Mouse (Mus musculus) kidney, embryonic 14.5 days (tissue): Measurements from ENCODE around the gene Twf2. TPM values are rescaled to one million over a fixed set of nuclear protein-coding genes. Genes with fewer than 3 reads are reported as not detected.

ENCODE experiments used
- ATAC-seq: fragments of 200-750 bp; cut with Nextera tagmentation; 2 replicates; pipeline ENCODE4 v1.8.0; 2017; ENCODE audit warnings: moderate number of reproducible peaks, mild to moderate bottlenecking, moderate TSS enrichment, moderate library complexity; ENCODE audit not compliant: low FRiP score, low TSS enrichment
- H3K27ac ChIP-seq: fragments of 300-500 bp; sonication (generic); 2 replicates; pipeline ENCODE4 v1.5.1; 2014; ENCODE audit warnings: low read depth, mild to moderate bottlenecking, low read length, moderate library complexity, mixed read lengths
- H3K27me3 ChIP-seq: fragments of 300-500 bp; sonication (generic); 2 replicates; pipeline ENCODE4 v1.6.1; 2014; ENCODE audit warnings: mild to moderate bottlenecking, low read length; ENCODE audit not compliant: control insufficient read depth, insufficient read depth
- H3K36me3 ChIP-seq: fragments of 300-500 bp; sonication (generic); 2 replicates; pipeline ENCODE4 v1.6.1; 2014; ENCODE audit warnings: low read length, mixed read lengths; ENCODE audit not compliant: control insufficient read depth, insufficient read depth
- H3K4me1 ChIP-seq: fragments of 300-500 bp; sonication (generic); 2 replicates; pipeline ENCODE4 v1.6.1; 2014; ENCODE audit warnings: low read length, mixed read lengths; ENCODE audit not compliant: control insufficient read depth, insufficient read depth
- H3K4me2 ChIP-seq: fragments of 300-500 bp; sonication (generic); replicated peaks from 2 replicates; pipeline ENCODE4 v1.6.1; 2014; ENCODE audit warnings: low read depth, mild to moderate bottlenecking, low read length
- H3K4me3 ChIP-seq: fragments of 300-500 bp; sonication (generic); 2 replicates; pipeline ENCODE4 v1.5.1; 2014; ENCODE audit warnings: mild to moderate bottlenecking, low read length
- H3K9ac ChIP-seq: fragments of 300-500 bp; sonication (generic); 2 replicates; pipeline ENCODE4 v1.6.1; 2014; ENCODE audit warnings: low read depth, mild to moderate bottlenecking, low read length, moderate library complexity
- H3K9me3 ChIP-seq: fragments of 300-500 bp; sonication (generic); 2 replicates; pipeline ENCODE4 v1.6.1; 2016; ENCODE audit warnings: low read length; ENCODE audit not compliant: control insufficient read depth
- WGBS: fragments of 180-500 bp; shearing (Covaris S2); extraction: QIAGEN DNeasy Blood & Tissue Kit; methylation state at CpG from one replicate; pipeline ENCODE4 v1.1.7; 2014; 5-methylcytosine and 5-hydroxymethylcytosine counted together
- polyA plus RNA-seq: library from polyadenylated mRNA; unstranded; fragments of >200 nt; fragmentation: Nextera tagmentation; extraction: Ambion mirVana; gene quantifications from 2 replicates; pipeline ENCODE4 v1.2.1, GENCODE M21; 2014

The Twf2 gene
- 77.9 and 80.8 TPM in 2 replicates for polyA plus RNA-seq

DNA sequence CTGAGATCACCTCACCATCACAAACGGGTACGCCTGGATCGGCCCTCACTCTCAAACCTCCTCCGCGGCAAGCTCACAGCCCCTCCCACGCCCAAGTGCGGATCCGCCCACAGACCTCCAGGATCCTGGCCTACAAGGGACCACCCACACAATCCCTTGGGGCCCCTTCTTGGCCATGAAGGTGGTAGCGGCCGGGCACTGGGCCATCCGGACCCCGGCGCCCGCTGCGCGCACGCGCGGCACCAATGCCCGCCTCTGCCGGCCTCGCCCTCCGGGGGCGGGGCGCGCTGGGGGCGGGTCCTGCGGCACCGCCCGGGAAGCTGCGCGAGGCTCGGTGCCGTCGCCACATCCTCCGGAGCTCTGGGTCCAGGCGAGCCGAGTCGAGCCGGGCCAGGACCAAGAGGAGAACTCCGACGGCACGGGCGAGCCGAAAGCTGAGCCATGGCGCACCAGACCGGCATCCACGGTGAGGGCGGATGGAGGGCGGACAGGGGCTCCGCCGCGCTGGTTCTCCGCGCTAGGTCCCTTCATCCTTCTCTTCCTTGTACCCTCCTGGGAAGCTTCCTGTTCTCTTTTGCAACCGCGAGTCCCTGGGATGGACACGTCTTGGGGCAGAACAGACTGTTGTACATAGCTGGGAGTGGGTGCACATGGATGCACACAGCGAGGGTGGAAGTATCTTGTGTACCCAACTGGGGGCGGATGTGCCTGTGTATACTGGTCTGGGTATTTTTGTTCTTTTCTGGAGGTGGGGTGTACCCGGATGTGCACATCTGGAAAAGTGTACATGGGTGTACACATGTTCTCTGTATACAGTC is at the start of gene Twf2:
TSS of gene Twf2 (plus strand) at position 290 of the 818 bp plus-strand sequence.
- peak within 1 kb of the TSS; percentile 66 for H3K4me3 ChIP-seq
- H3K4me1 ChIP-seq = peaks cover 26% of the 10 kb centered on the region
- no peaks in the 10 kb centered on the region for H3K27me3 ChIP-seq
- peaks cover 2% of the 10 kb centered on the region; the same call in 1 of the 2 replicates for H3K36me3 ChIP-seq
- WGBS = 1% methylated on average over 59 of the region's 61 CpGs
- peak within 1 kb of the TSS; percentile 62 for H3K4me2 ChIP-seq
- H3K27ac ChIP-seq = peak within 1 kb of the TSS; percentile 61; the same call in 1 of the 2 replicates
- peak; percentile 88 for ATAC-seq
- peak within 1 kb of the TSS; percentile 74 for H3K9ac ChIP-seq
- H3K9me3 ChIP-seq = no peaks in the 10 kb centered on the region

DNA sequence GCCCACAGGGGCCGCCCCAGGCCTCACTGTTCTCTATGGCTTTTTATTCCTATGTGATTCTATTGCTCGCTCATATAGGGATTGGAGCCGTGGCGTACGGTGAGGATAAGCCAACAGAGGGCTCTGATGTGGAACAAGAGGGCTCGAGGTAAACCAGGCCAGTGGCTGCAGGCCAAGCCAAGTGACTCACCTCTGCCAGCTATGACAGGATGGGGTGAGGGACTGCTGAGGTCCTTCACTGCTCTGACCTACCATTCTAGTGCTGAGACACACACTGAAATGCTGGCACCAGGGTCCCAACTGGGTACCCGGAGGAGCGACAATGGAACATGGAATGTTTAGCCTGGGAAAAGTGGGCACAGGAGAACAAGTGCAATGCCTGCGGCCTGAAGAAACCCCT is 48.8 kb upstream of the Twf2 start:
- no peak for ATAC-seq
- Histone ChIP-seq H3K9ac (no peak overlapping the region), H3K36me3 (no peaks in the 10 kb centered on the region), H3K4me2 (no peak overlapping the region), H3K27me3 (peaks cover 14% of the 10 kb centered on the region), H3K4me3 (no peak overlapping the region), H3K27ac (no peak overlapping the region), H3K9me3 (no peaks in the 10 kb centered on the region), H3K4me1 (0 out of 2 replicates have a peak, but pooled peaks cover 2% of the 10 kb centered on the region)
- WGBS = 86% methylated on average over 9 of the region's 9 CpGs

DNA sequence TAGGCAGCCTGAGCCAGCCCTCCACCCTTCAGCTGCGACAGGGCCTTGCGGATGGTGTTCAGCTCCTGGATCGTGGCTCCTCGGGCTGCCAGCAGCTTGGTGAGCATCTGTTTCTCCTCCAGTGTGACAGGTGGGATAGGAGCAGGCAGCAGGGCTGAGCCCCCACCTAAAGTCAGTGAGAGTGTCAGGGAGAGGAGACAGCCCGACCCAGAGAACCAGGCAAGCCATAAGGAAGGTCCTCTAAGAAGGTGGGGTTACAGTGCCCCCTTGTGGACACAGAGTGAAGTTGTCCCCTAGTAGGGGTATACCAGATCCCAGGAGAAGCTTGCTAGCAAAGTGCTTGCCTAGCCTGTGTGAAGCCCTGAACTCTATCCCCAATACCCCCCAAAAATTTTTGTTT is 46.5 kb upstream of the Twf2 start:
- Histone ChIP-seq H3K36me3 (no peaks in the 10 kb centered on the region), H3K4me2 (no peak overlapping the region), H3K27ac (no peak overlapping the region), H3K27me3 (no peaks in the 10 kb centered on the region), H3K4me3 (no peak overlapping the region), H3K4me1 (no peaks in the 10 kb centered on the region), H3K9ac (no peak overlapping the region), H3K9me3 (no peaks in the 10 kb centered on the region)
- WGBS = 56% methylated on average over 5 of the region's 5 CpGs
- no peak for ATAC-seq

DNA sequence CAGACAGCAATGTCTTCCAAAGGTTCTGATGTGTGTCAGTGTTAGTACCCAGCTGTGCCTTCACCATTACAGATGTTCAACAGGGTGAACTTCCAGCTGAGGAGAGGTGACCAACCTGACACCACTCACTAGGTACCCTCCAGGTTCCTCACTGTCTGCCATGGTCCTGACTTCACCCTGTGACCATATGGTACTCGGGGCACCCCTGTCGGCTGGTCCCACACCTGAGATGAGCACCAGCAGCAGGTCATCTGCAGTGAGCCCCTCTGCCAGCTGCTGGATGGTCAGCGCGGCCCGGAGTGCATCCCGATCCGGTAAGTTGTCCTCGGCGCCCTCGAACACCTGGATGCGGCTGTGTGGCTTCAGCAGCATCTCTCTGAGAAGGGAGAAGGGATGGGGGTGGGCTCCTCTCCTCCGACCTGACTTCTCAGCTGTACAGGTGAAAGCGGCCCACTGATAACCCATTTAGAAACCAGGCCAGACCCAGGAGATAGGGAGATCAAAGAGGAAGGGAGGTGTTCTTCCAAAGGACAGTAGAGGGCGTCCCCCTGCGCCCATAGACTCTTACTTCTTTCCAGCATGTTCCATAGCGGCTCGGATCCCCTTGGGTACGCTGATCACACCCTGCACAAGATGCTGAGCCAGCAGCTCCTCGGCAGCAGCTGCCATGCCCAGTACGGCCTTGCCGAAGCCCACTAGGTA is 45.8 kb upstream of the Twf2 start:
- Histone ChIP-seq H3K36me3 (no peaks in the 10 kb centered on the region), H3K9me3 (no peaks in the 10 kb centered on the region), H3K9ac (no peak overlapping the region), H3K4me3 (no peak overlapping the region), H3K4me2 (no peak overlapping the region), H3K27ac (no peak overlapping the region), H3K4me1 (no peaks in the 10 kb centered on the region), H3K27me3 (no peaks in the 10 kb centered on the region)
- WGBS = 82% methylated on average over 21 of the region's 21 CpGs
- no peak for ATAC-seq

DNA sequence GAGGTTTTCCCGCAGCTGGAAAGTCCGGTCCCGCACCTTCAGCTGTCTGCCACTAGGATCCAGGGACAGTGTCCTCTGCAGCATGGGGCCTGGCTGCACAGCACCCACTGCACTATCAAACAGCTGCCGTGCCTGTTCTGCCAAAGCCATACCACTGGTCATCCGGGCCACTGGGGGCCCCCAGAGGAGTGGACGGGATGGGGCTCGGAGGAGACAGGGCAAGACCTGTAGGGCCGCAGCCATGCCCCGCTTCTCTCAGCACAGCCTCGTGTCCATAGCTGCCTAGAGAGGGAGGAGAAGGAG is 45.3 kb upstream of the Twf2 start:
- Histone ChIP-seq H3K9me3 (no peaks in the 10 kb centered on the region), H3K36me3 (no peaks in the 10 kb centered on the region), H3K4me1 (no peaks in the 10 kb centered on the region), H3K4me2 (no peak overlapping the region), H3K4me3 (no peak overlapping the region), H3K27ac (no peak overlapping the region), H3K27me3 (no peaks in the 10 kb centered on the region), H3K9ac (no peak overlapping the region)
- 87% methylated on average over 10 of the region's 10 CpGs for WGBS
- no peak for ATAC-seq

DNA sequence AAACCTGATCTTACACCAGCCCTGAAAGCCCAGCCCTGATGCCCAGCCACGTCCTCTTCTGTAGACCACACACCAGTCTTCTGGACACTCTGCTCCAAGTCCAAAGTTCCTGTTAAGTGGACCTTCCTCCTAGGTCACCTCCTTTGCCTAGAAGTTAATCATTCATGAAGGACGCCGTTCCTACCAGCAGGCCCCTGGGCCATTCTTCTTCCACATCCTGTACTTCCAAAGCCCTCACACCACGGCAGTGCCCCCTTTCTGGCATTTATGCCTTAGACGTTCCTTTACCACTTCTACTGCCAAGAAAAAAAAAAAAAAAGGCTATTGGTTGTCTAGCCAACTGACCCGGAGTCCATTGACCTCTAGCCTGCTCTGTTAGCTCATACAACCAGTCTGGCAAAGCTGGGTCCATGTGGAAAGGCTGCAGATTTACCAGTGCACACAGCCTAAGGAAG is 44.8 kb upstream of the Twf2 start, which contains the start of gene Glyctk:
TSS of gene Glyctk (minus strand) at position 102 of the 455 bp plus-strand sequence.
- Histone ChIP-seq H3K27ac (no peak within 1 kb of the TSS), H3K9me3 (no peaks in the 10 kb centered on the region), H3K4me2 (no peak within 1 kb of the TSS), H3K27me3 (no peaks in the 10 kb centered on the region), H3K9ac (no peak within 1 kb of the TSS), H3K4me1 (no peaks in the 10 kb centered on the region), H3K36me3 (no peaks in the 10 kb centered on the region), H3K4me3 (no peak within 1 kb of the TSS)
- ATAC-seq = no peak
- WGBS = 76% methylated on average over 6 of the region's 6 CpGs

DNA sequence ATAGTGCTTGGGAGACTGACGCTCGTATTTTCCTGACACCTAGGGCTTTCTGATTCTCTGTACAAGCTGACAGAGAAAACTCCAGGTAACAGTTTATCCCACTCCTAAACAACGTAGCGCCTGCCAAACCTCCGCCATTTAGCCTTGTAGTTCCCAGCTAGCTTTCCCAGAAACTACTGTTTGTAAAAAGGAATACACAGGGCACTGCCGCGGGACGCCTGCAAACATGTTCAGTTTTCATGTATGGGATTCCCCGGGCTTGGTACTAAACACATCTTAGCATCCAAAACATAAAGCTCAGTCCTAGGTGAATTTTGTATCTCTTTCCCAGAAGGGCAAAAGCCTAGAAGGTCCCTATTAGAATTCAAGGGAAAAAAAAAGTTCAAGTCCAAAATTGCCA is 43.7 kb upstream of the Twf2 start:
- WGBS = 81% methylated on average over 9 of the region's 9 CpGs
- no peak overlapping the region for H3K9ac ChIP-seq
- peak overlapping the region; percentile 50 for H3K4me2 ChIP-seq
- no peaks in the 10 kb centered on the region for H3K27me3 ChIP-seq
- no peak overlapping the region for H3K27ac ChIP-seq
- no peaks in the 10 kb centered on the region for H3K9me3 ChIP-seq
- H3K4me1 ChIP-seq = no peaks in the 10 kb centered on the region
- ATAC-seq = no peak
- H3K36me3 ChIP-seq = no peaks in the 10 kb centered on the region
- H3K4me3 ChIP-seq = peak overlapping the region; percentile 42

DNA sequence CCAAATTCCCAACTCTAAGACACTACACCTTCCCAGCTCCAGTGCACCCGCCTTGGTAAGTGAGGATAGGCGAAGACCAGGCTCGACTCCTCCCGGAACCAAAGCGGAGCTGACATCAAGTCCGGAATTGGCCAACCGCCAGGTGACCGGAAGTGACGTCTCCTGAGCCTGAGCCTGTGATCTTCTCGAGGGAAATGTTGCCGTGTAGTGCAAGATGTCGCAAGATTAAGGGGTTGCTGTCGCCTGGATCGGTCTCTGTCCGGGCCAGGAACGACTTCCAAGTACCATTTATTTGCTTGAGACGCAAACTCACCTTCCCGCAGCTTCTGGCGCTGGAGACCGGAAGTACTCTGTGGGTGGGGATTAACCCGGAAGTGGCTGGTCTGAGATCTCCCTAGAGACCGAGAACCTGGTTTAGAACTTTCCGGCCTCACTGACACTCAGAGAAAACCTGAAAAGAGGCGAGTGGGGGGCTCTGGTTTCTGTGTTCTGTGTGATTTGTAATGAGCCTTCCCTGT is 43.1 kb upstream of the Twf2 start:
- Histone ChIP-seq H3K27me3 (no peaks in the 10 kb centered on the region), H3K4me3 (peak overlapping the region; percentile 42), H3K36me3 (no peaks in the 10 kb centered on the region), H3K9me3 (no peaks in the 10 kb centered on the region), H3K9ac (peak overlapping the region; percentile 40), H3K27ac (peak overlapping the region; percentile 77), H3K4me1 (no peaks in the 10 kb centered on the region), H3K4me2 (peak overlapping the region; percentile 50)
- ATAC-seq = peak; percentile 86
- WGBS = 2% methylated on average over 24 of the region's 24 CpGs

DNA sequence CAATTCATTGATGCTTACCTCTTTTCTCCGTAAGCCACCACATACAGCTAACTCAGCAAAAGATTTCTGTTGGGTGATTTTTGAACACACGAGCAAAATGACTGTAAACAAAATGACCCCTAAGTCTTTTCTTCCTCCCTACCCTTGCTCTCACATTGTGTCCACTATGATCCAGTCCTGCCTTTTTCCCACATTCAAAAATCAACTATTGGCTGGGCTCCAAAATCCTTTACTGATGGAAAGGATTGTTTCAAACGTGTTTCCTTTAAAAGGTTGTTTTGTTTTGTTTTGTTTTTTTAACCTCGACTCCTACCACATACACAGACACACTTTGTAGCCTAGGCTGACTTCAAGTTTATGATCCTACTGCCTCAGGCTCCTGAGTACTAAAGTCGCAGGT is 42.5 kb upstream of the Twf2 start:
- WGBS = 34% methylated on average over 5 of the region's 5 CpGs
- peak overlapping the region; percentile 40; the same call in 1 of the 2 replicates for H3K9ac ChIP-seq
- peak overlapping the region; percentile 42 for H3K4me3 ChIP-seq
- H3K4me1 ChIP-seq = no peaks in the 10 kb centered on the region
- H3K4me2 ChIP-seq = peak overlapping the region; percentile 50
- peak overlapping the region; percentile 77; the same call in 1 of the 2 replicates for H3K27ac ChIP-seq
- no peak for ATAC-seq
- no peaks in the 10 kb centered on the region for H3K36me3 ChIP-seq
- H3K27me3 ChIP-seq = no peaks in the 10 kb centered on the region
- no peaks in the 10 kb centered on the region for H3K9me3 ChIP-seq
